ENCODE assay signal across 10 mouse cellular contexts in genomic region chr19:10188281-10188811, GRCm38 (mm10). TPM values are rescaled to one million over a fixed set of nuclear protein-coding genes. Genes with fewer than 3 reads are reported as not detected.
DNase-seq lines count a peak whose midpoint lies in the region; ATAC-seq lines count a peak whose summit lies in the region.
"Had no signal": no experiment of that assay in that cellular context is flagged by ENCODE, and none has a peak within 500 bp of the region (broad histone marks: within the 10 kb centered on the region; RNA-seq: fewer than 3 reads in every experiment).

No protein-coding gene starts in this region.

- H3K27me3 ChIP-seq in hindbrain, embryonic 15.5 days: no peaks in the 10 kb centered on the region

- H3K27ac ChIP-seq in hindbrain, embryonic 15.5 days (replicated peaks): peak overlapping the region; percentile 67
- H3K27ac ChIP-seq: liver, embryonic 14.5 days had no signal

- intact Hi-C loops in left cerebral cortex, postnatal 10 days (cut with DNase I): no loop called here

- H3K4me1 ChIP-seq in hindbrain, embryonic 15.5 days (replicated peaks): peaks cover 55% of the 10 kb centered on the region

- peak; percentile 42 to 59 for DNase-seq in left cerebral cortex, adult 18-20 months (ENCODE audit: low spot score in 2 of 2)
- DNase-seq in left cerebral cortex, adult 11 months (ENCODE audit: low spot score): no peak
- DNase-seq in cerebellum, postnatal 10 days: peak; percentile 94 to 95
- peak; percentile 64 to 83 for DNase-seq in left cerebral cortex, postnatal 10 days (ENCODE audit: extremely low spot score in 1 of 2, low spot score in 2 of 2)
- no peak for DNase-seq in thymus, postnatal 36 days
- no peak for DNase-seq in spleen, postnatal 14 days (ENCODE audit: low spot score in 2 of 2)

- 38% methylated on average over 10 of the region's 10 CpGs for WGBS in hindbrain, embryonic 15.5 days

- H3K4me2 ChIP-seq in hindbrain, embryonic 15.5 days: no peak overlapping the region

- H3K4me3 ChIP-seq in hindbrain, embryonic 15.5 days: no peak overlapping the region
- H3K4me3 ChIP-seq: erythroblast, embryonic 14.5 days had no signal

- H3K36me3 ChIP-seq in hindbrain, embryonic 15.5 days: peaks cover 75% of the 10 kb centered on the region

- no peaks in the 10 kb centered on the region for H3K9me3 ChIP-seq in hindbrain, embryonic 15.5 days

- H3K9ac ChIP-seq in hindbrain, embryonic 15.5 days: no peak overlapping the region
- H3K9ac ChIP-seq: liver, embryonic 14.5 days had no signal

- peak; percentile 72 for ATAC-seq in hindbrain, embryonic 15.5 days (ENCODE audit: low FRiP score, low read depth)
- no peak for ATAC-seq in granulocyte monocyte progenitor cell, adult 5-6 weeks (replicated peaks; ENCODE audit: poor library complexity, severe bottlenecking)

RNA-seq across cellular contexts. Expression of gene Fads1, which starts 5.7 kb away (rescaled TPM):
- 100 to 1,000 TPM; 171 to 184 TPM for total RNA-seq in left cerebral cortex, adult 18-20 months (2021)
- polyA plus RNA-seq in hindbrain, embryonic 15.5 days (2015; fragmentation: Nextera tagmentation; extraction: Ambion mirVana): 155 and 160 TPM in 2 replicates
- total RNA-seq in left cerebral cortex, postnatal 10 days (2021): 100 to 1,000 TPM; 157 to 167 TPM
- total RNA-seq in granulocyte monocyte progenitor cell, adult 5-6 weeks (2014; fragmentation: Nextera tagmentation): 11.3 and 14.5 TPM in 2 replicates
- total RNA-seq in granulocyte monocyte progenitor cell, adult 5-6 weeks (2017): 9.7 and 18.5 TPM in 2 replicates

RNA-seq across cellular contexts. Expression of gene Tmem258, which starts 15.5 kb away (rescaled TPM):
- total RNA-seq in left cerebral cortex, adult 18-20 months (2021): 10 to 100 TPM; 68.6 to 71.2 TPM
- polyA plus RNA-seq in hindbrain, embryonic 15.5 days (2015; fragmentation: Nextera tagmentation; extraction: Ambion mirVana): 330 and 360 TPM in 2 replicates
- 10 to 100 TPM; 90.5 TPM for total RNA-seq in left cerebral cortex, postnatal 10 days (2021)
- total RNA-seq in granulocyte monocyte progenitor cell, adult 5-6 weeks (2014; fragmentation: Nextera tagmentation): 356 and 442 TPM in 2 replicates
- total RNA-seq in granulocyte monocyte progenitor cell, adult 5-6 weeks (2017): 191 and 246 TPM in 2 replicates

RNA-seq across cellular contexts. Expression of gene Fen1, which starts 15.6 kb away (rescaled TPM):
- total RNA-seq in left cerebral cortex, adult 18-20 months (2021): 10 to 100 TPM; 12.1 to 14.1 TPM
- 28.0 and 28.2 TPM in 2 replicates for polyA plus RNA-seq in hindbrain, embryonic 15.5 days (2015; fragmentation: Nextera tagmentation; extraction: Ambion mirVana)
- total RNA-seq in left cerebral cortex, postnatal 10 days (2021): 10 to 100 TPM in 1 of 2 experiments, 1 to 10 TPM in 1; 10.0 to 10.8 TPM
- 82.9 and 89.7 TPM in 2 replicates for total RNA-seq in granulocyte monocyte progenitor cell, adult 5-6 weeks (2014; fragmentation: Nextera tagmentation)
- 145 and 160 TPM in 2 replicates for total RNA-seq in granulocyte monocyte progenitor cell, adult 5-6 weeks (2017)

RNA-seq across cellular contexts. Expression of gene Myrf, which starts 52.2 kb away (rescaled TPM):
- 10 to 100 TPM; 14.1 to 17.2 TPM for total RNA-seq in left cerebral cortex, adult 18-20 months (2021)
- 0.76 and 0.92 TPM in 2 replicates for polyA plus RNA-seq in hindbrain, embryonic 15.5 days (2015; fragmentation: Nextera tagmentation; extraction: Ambion mirVana)
- total RNA-seq in left cerebral cortex, postnatal 10 days (2021): 1 to 10 TPM; 5.9 to 6.6 TPM
- total RNA-seq in granulocyte monocyte progenitor cell, adult 5-6 weeks (2014; fragmentation: Nextera tagmentation): not detected in 2 replicates
- total RNA-seq in granulocyte monocyte progenitor cell, adult 5-6 weeks (2017): not detected in 2 replicates

Comparison
In these comparisons a context has a peak if more than half of its experiments do, and no peak if none do; other contexts are left out.
1. DNase-seq: peak in left cerebral cortex, adult 18-20 months (2 of 2), cerebellum, postnatal 10 days (2 of 2) and left cerebral cortex, postnatal 10 days (2 of 2); none in left cerebral cortex, adult 11 months (single experiment), thymus, postnatal 36 days (0 of 2) and spleen, postnatal 14 days (0 of 2).
2. RNA of gene Fads1, which starts 5.7 kb away (total RNA-seq): 171 to 184 TPM in left cerebral cortex, adult 18-20 months and 157 to 167 TPM in left cerebral cortex, postnatal 10 days; 9.7 to 18.5 TPM in granulocyte monocyte progenitor cell, adult 5-6 weeks; every median in the first group is over 4 times any median in the second.
3. RNA of gene Fen1, which starts 15.6 kb away (total RNA-seq): 82.9 to 160 TPM in granulocyte monocyte progenitor cell, adult 5-6 weeks; 12.1 to 14.1 TPM in left cerebral cortex, adult 18-20 months and 10.0 to 10.8 TPM in left cerebral cortex, postnatal 10 days; every median in the first group is over 4 times any median in the second.